Mouse (Mus musculus) MEL (cell line): ENCODE data around the gene Lrrc4. TPM values are rescaled to one million over a fixed set of nuclear protein-coding genes. Genes with fewer than 3 reads are reported as not detected.

Experiments used
- DNase-seq: peaks from one replicate; pipeline ENCODE4 v3.0.0; 2011; ENCODE audit warnings: low read depth, low spot score
- H3K27ac ChIP-seq: 2 replicates; pipeline ENCODE4 v1.5.1; 2012; ENCODE audit warnings: low read depth, mild to moderate bottlenecking, control low read depth, low read length, moderate library complexity; ENCODE audit not compliant: control insufficient read depth
- H3K27me3 ChIP-seq, 2 experiments: fragments of 150-350 bp in 1 of 2; sonication (generic) in 1 of 2; 2 replicates each; pipeline ENCODE4 v1.6.1; 2012; ENCODE audit warnings: low read length in 2 of 2, mild to moderate bottlenecking in 2 of 2, improper control_type of control experiment in 1 of 2, moderate library complexity in 1 of 2; ENCODE audit not compliant: insufficient read depth in 2 of 2, control insufficient read depth in 1 of 2
- H3K36me3 ChIP-seq, 2 experiments: 2 replicates each; pipeline ENCODE4 v1.6.1; 2012 to 2014; ENCODE audit warnings: low read length in 2 of 2, improper control_type of control experiment in 1 of 2, inconsistent platforms in 1 of 2, mild to moderate bottlenecking in 1 of 2; ENCODE audit not compliant: insufficient read depth in 2 of 2, control insufficient read depth in 1 of 2
- H3K4me1 ChIP-seq, 2 experiments: fragments of 150-350 bp in 1 of 2; sonication (generic) in 1 of 2; 2 replicates each; pipeline ENCODE4 v1.6.1; 2012; ENCODE audit warnings: low read length in 2 of 2, improper control_type of control experiment in 1 of 2, mild to moderate bottlenecking in 1 of 2; ENCODE audit not compliant: insufficient read depth in 2 of 2, control insufficient read depth in 1 of 2
- H3K4me3 ChIP-seq, 2 experiments: fragments of 150-350 bp in 1 of 2; sonication (generic) in 1 of 2; 2 replicates each; pipeline ENCODE4 v1.5.1; 2012; ENCODE audit warnings: low read depth in 2 of 2, low read length in 2 of 2, mild to moderate bottlenecking in 2 of 2, moderate library complexity in 2 of 2, control low read depth in 1 of 2, improper control_type of control experiment in 1 of 2; ENCODE audit not compliant: control insufficient read depth in 1 of 2, insufficient read depth in 1 of 2
- H3K79me2 ChIP-seq: 2 replicates; pipeline ENCODE4 v1.6.1; 2012; ENCODE audit warnings: mild to moderate bottlenecking, low read length, moderate library complexity; ENCODE audit not compliant: control insufficient read depth, poor library complexity, insufficient read depth
- H3K9ac ChIP-seq: 2 replicates; pipeline ENCODE4 v1.6.1; 2012; ENCODE audit warnings: low read depth, mild to moderate bottlenecking, control low read depth, low read length, moderate library complexity; ENCODE audit not compliant: control insufficient read depth, poor library complexity, severe bottlenecking
- H3K9me3 ChIP-seq: fragments of 150-350 bp; sonication (generic); replicated peaks from 2 replicates; pipeline ENCODE4 v1.6.1; 2012; ENCODE audit warnings: mild to moderate bottlenecking, low read length, improper control_type of control experiment, moderate library complexity; ENCODE audit not compliant: insufficient read depth
- CHD1 ChIP-seq: IDR thresholded peaks from 2 replicates; pipeline ENCODE4 v1.6.1; 2012; ENCODE audit warnings: low read depth, mild to moderate bottlenecking, inconsistent platforms, low read length, improper control_type of control experiment
- CTCF ChIP-seq, 3 experiments: IDR thresholded peaks in 2 of 3; conservative IDR thresholded peaks in 1 of 3; 2 replicates each; pipeline ENCODE4 v1.5.1; 2011 to 2012; ENCODE audit warnings: low read length in 3 of 3, low read depth in 2 of 3, mild to moderate bottlenecking in 2 of 3, improper control_type of control experiment in 1 of 3, inconsistent platforms in 1 of 3, mixed read lengths in 1 of 3, moderate library complexity in 1 of 3; ENCODE audit not compliant: control insufficient read depth in 1 of 3, insufficient read depth in 1 of 3, poor library complexity in 1 of 3, severe bottlenecking in 1 of 3
- E2F4 ChIP-seq: IDR thresholded peaks from 2 replicates; pipeline ENCODE4 v1.6.1; 2011; ENCODE audit warnings: low read depth, low read length, improper control_type of control experiment, borderline replicate concordance
- ELF1 ChIP-seq: IDR thresholded peaks from 2 replicates; pipeline ENCODE4 v1.6.1; 2014; ENCODE audit warnings: low read depth, mild to moderate bottlenecking, inconsistent platforms, low read length, improper control_type of control experiment, moderate library complexity
- ETS1 ChIP-seq: IDR thresholded peaks from 2 replicates; pipeline ENCODE4 v1.6.1; 2012; ENCODE audit warnings: low read depth, mild to moderate bottlenecking, inconsistent platforms, low read length, improper control_type of control experiment, moderate library complexity
- GABPA ChIP-seq: IDR thresholded peaks from 2 replicates; pipeline ENCODE4 v1.6.1; 2012; ENCODE audit warnings: low read depth, mild to moderate bottlenecking, inconsistent platforms, low read length, improper control_type of control experiment, moderate library complexity
- HCFC1 ChIP-seq: IDR thresholded peaks from 2 replicates; pipeline ENCODE4 v1.6.1; 2012; ENCODE audit warnings: low read depth, mild to moderate bottlenecking, inconsistent platforms, low read length, improper control_type of control experiment, moderate library complexity
- KAT2A ChIP-seq: conservative IDR thresholded peaks from 2 replicates; pipeline ENCODE4 v1.6.1; 2012; ENCODE audit warnings: low read depth, low read length, improper control_type of control experiment, inconsistent platforms
- MEF2A ChIP-seq: IDR thresholded peaks from 2 replicates; pipeline ENCODE4 v1.6.1; 2014; ENCODE audit warnings: low read depth, mild to moderate bottlenecking, inconsistent platforms, low read length, improper control_type of control experiment; ENCODE audit not compliant: poor library complexity, insufficient replicate concordance, severe bottlenecking; ENCODE audit errors: extremely low read depth
- MXI1 ChIP-seq: IDR thresholded peaks from 2 replicates; pipeline ENCODE4 v1.6.1; 2011; ENCODE audit warnings: mild to moderate bottlenecking, low read depth, low read length, improper control_type of control experiment
- MYB ChIP-seq: IDR thresholded peaks from 2 replicates; pipeline ENCODE4 v1.6.1; 2011; ENCODE audit warnings: mild to moderate bottlenecking, low read depth, low read length, improper control_type of control experiment
- NELFE ChIP-seq: IDR thresholded peaks from 2 replicates; pipeline ENCODE4 v1.6.1; 2011; ENCODE audit warnings: low read depth, low read length, improper control_type of control experiment
- NRF1 ChIP-seq: IDR thresholded peaks from 2 replicates; pipeline ENCODE4 v1.6.1; 2014; ENCODE audit warnings: low read depth, mild to moderate bottlenecking, inconsistent platforms, low read length, improper control_type of control experiment, moderate library complexity; ENCODE audit not compliant: poor library complexity, insufficient read depth, severe bottlenecking
- POLR2AphosphoS2 ChIP-seq: IDR thresholded peaks from 2 replicates; pipeline ENCODE4 v1.6.1; 2011; ENCODE audit warnings: low read length, improper control_type of control experiment
- POLR2AphosphoS5 ChIP-seq: IDR thresholded peaks from 2 replicates; pipeline ENCODE4 v1.6.1; 2012; ENCODE audit warnings: low read depth, borderline replicate concordance, mild to moderate bottlenecking, inconsistent platforms, low read length, moderate library complexity, mixed read lengths
- RCOR1 ChIP-seq: IDR thresholded peaks from 2 replicates; pipeline ENCODE4 v1.6.1; 2012; ENCODE audit warnings: low read depth, mild to moderate bottlenecking, inconsistent platforms, low read length, improper control_type of control experiment
- SIN3A ChIP-seq: IDR thresholded peaks from 2 replicates; pipeline ENCODE4 v1.6.1; 2012; ENCODE audit warnings: low read length, improper control_type of control experiment, inconsistent platforms
- SMC3 ChIP-seq: IDR thresholded peaks from 2 replicates; pipeline ENCODE4 v1.6.1; 2011; ENCODE audit warnings: low read depth, low read length, improper control_type of control experiment
- TBP ChIP-seq: IDR thresholded peaks from 2 replicates; pipeline ENCODE4 v1.8.0; 2011; ENCODE audit warnings: low read depth, low read length, improper control_type of control experiment
- TCF12 ChIP-seq: IDR thresholded peaks from 2 replicates; pipeline ENCODE4 v1.6.1; 2014; ENCODE audit warnings: low read depth, mild to moderate bottlenecking, inconsistent platforms, low read length, improper control_type of control experiment, moderate library complexity
- UBTF ChIP-seq: IDR thresholded peaks from 2 replicates; pipeline ENCODE4 v1.6.1; 2012; ENCODE audit warnings: low read depth, mild to moderate bottlenecking, inconsistent platforms, low read length, improper control_type of control experiment, moderate library complexity, borderline replicate concordance; ENCODE audit not compliant: insufficient read depth
- USF1 ChIP-seq: IDR thresholded peaks from 2 replicates; pipeline ENCODE4 v1.6.1; 2014; ENCODE audit warnings: low read depth, mild to moderate bottlenecking, inconsistent platforms, low read length, improper control_type of control experiment, moderate library complexity
- ZC3H11A ChIP-seq: IDR thresholded peaks from 2 replicates; pipeline ENCODE4 v1.6.1; 2012; ENCODE audit warnings: low read depth, mild to moderate bottlenecking, inconsistent platforms, low read length, improper control_type of control experiment
- ZKSCAN1 ChIP-seq: IDR thresholded peaks from 2 replicates; pipeline ENCODE4 v1.6.1; 2012; ENCODE audit warnings: low read depth, mild to moderate bottlenecking, inconsistent platforms, low read length, improper control_type of control experiment, moderate library complexity
- ZNF384 ChIP-seq: IDR thresholded peaks from 2 replicates; pipeline ENCODE4 v1.6.1; 2012; ENCODE audit warnings: low read depth, mild to moderate bottlenecking, inconsistent platforms, low read length, improper control_type of control experiment
- polyA plus RNA-seq, 2 experiments: library from polyadenylated mRNA; stranded (reverse) in 1 of 2; unstranded in 1 of 2; fragments of >175 nt in 1 of 2; fragments of >200 nt in 1 of 2; gene quantifications; 2 replicates each; pipeline versions ENCODE4 v1.2.1 to v1.2.4; 2012; ENCODE audit warnings: low replicate concordance in 2 of 2, low read depth in 1 of 2; ENCODE audit not compliant: insufficient read length in 2 of 2, insufficient read depth in 1 of 2, missing spikeins in 1 of 2
- total RNA-seq: library from RNA; depleted of rRNA; stranded (reverse); fragments of 300-350 nt; gene quantifications from 2 replicates; pipeline ENCODE4 v1.2.3, GENCODE M21; 2012; rRNA removed

Gene Lrrc4
- total RNA-seq (0.12 and 0.23 TPM in 2 replicates), polyA plus RNA-seq (under 1 TPM in 1 of 2 experiments, not detected in 1; 0.07 TPM)

- no peak within 1 kb of the TSS for H3K4me3 ChIP-seq
- peaks cover 3 to 5% of the 10 kb centered on the region in 2 experiments for H3K36me3 ChIP-seq
- H3K27me3 ChIP-seq = no peaks in the 10 kb centered on the region
- DNase-seq = no peak
- TF ChIP-seq USF1 (no peak), MXI1 (no peak), ETS1 (no peak), CHD1 (no peak), POLR2AphosphoS2 (no peak), MYB (no peak), ELF1 (no peak), KAT2A (no peak), SIN3A (no peak), CTCF (IDR thresholded peaks at IDR 0.05 in 2 of 3, conservative IDR thresholded peaks at IDR 0.05 in 1 of 3; ENCODE audit: control insufficient read depth in 1 of 3, insufficient read depth in 1 of 3, low read depth in 2 of 3, low read length in 3 of 3, poor library complexity in 1 of 3, severe bottlenecking in 1 of 3) (no peak), ZKSCAN1 (no peak), POLR2AphosphoS5 (no peak), E2F4 (no peak), HCFC1 (no peak)
- no peak within 1 kb of the TSS for H3K9ac ChIP-seq
- H3K27ac ChIP-seq = no peak within 1 kb of the TSS
- H3K4me1 ChIP-seq = no peaks in the 10 kb centered on the region; a peak in 1 of 4 replicates
- H3K9me3 ChIP-seq = no peaks in the 10 kb centered on the region
- no peaks in the 10 kb centered on the region for H3K79me2 ChIP-seq
Observed at GRCm38 (mm10) chr6:28831011-28831853, at the start of gene Lrrc4. Gene Lrrc4, minus strand, starts transcription at chr6:28831747.

GRCm38 (mm10) chr6:28880909-28881308 lies 49.4 kb upstream of the Lrrc4 start:
- DNase-seq = no peak
- no peak overlapping the region for H3K4me3 ChIP-seq
- no peaks in the 10 kb centered on the region for H3K27me3 ChIP-seq
- no peak overlapping the region for H3K27ac ChIP-seq
- H3K9ac ChIP-seq = no peak overlapping the region
- H3K4me1 ChIP-seq = no peaks in the 10 kb centered on the region
- TF ChIP-seq ZC3H11A = no peak
- TF ChIP-seq ZNF384 = no peak
- TF ChIP-seq TCF12 = no peak
- no peak for TF ChIP-seq NELFE
- TF ChIP-seq ELF1 = no peak
- TF ChIP-seq RCOR1 = no peak
- TF ChIP-seq NRF1 = no peak
- no peak for TF ChIP-seq HCFC1
- no peak for TF ChIP-seq E2F4
- TF ChIP-seq TBP = no peak
- no peak for TF ChIP-seq MEF2A
- TF ChIP-seq UBTF = no peak
- no peak for TF ChIP-seq ETS1
- TF ChIP-seq SMC3 = no peak
- no peak for TF ChIP-seq CTCF (IDR thresholded peaks at IDR 0.05 in 2 of 3, conservative IDR thresholded peaks at IDR 0.05 in 1 of 3; ENCODE audit: control insufficient read depth in 1 of 3, insufficient read depth in 1 of 3, low read depth in 2 of 3, low read length in 3 of 3, poor library complexity in 1 of 3, severe bottlenecking in 1 of 3)
- no peak for TF ChIP-seq GABPA
- TF ChIP-seq POLR2AphosphoS2 = no peak
- no peak for TF ChIP-seq USF1
- peaks cover 0 to 7% of the 10 kb centered on the region in 2 experiments; a peak in 1 of 4 replicates for H3K36me3 ChIP-seq
- no peaks in the 10 kb centered on the region for H3K79me2 ChIP-seq
- H3K9me3 ChIP-seq = no peaks in the 10 kb centered on the region
